Mouse (Mus musculus): Measurements from ENCODE around the gene Rgs3.

The Rgs3 gene

GRCm38 (mm10) chr4:62559797-62560329 lies at the start of gene Rgs3:
Gene Rgs3, plus strand, starts transcription at chr4:62559847.
- no peak for DNase-seq

GRCm38 (mm10) chr4:62509946-62510345 lies 49.7 kb upstream of the Rgs3 start:
- DNase-seq, result peak; percentile 83

- DNase-seq, result no peak
Observed at GRCm38 (mm10) chr4:62513998-62514506, 45.6 kb upstream of the Rgs3 start.

- no peak for DNase-seq
Observed at GRCm38 (mm10) chr4:62514995-62515394, 44.7 kb upstream of the Rgs3 start.

GRCm38 (mm10) chr4:62515490-62515889 lies 44.2 kb upstream of the Rgs3 start:
- no peak for DNase-seq

- DNase-seq, result peak; percentile 85
Observed at GRCm38 (mm10) chr4:62516079-62516478, 43.6 kb upstream of the Rgs3 start.

GRCm38 (mm10) chr4:62516579-62516978 lies 43.1 kb upstream of the Rgs3 start:
- no peak for DNase-seq

GRCm38 (mm10) chr4:62517046-62517445 lies 42.6 kb upstream of the Rgs3 start:
- DNase-seq, result no peak

- no peak for DNase-seq
Observed at GRCm38 (mm10) chr4:62517538-62518415, 41.9 kb upstream of the Rgs3 start.

GRCm38 (mm10) chr4:62518416-62519121 lies 41.1 kb upstream of the Rgs3 start:
- DNase-seq, result peak; percentile 57

GRCm38 (mm10) chr4:62519122-62519848 lies 40.4 kb upstream of the Rgs3 start:
- no peak for DNase-seq

GRCm38 (mm10) chr4:62519849-62520233 lies 39.8 kb upstream of the Rgs3 start, which contains the start of gene Alad:
Gene Alad, minus strand, starts transcription at chr4:62519918.
- DNase-seq, result peak; percentile 95

- no peak for DNase-seq
Observed at GRCm38 (mm10) chr4:62520892-62521400, 38.7 kb upstream of the Rgs3 start.

- DNase-seq, result peak; percentile 98
Observed at GRCm38 (mm10) chr4:62524651-62525488, 34.8 kb upstream of the Rgs3 start, which contains the start of the genes Pole3 and 4933430I17Rik. Gene Pole3, minus strand, starts transcription at chr4:62525068. Gene 4933430I17Rik, plus strand, starts transcription at chr4:62525369.

- no peak for DNase-seq
Observed at GRCm38 (mm10) chr4:62525489-62525811, 34.2 kb upstream of the Rgs3 start.

- DNase-seq, result no peak
Observed at GRCm38 (mm10) chr4:62526256-62526655, 33.4 kb upstream of the Rgs3 start.

GRCm38 (mm10) chr4:62527655-62528054 lies 32.0 kb upstream of the Rgs3 start:
- no peak for DNase-seq

GRCm38 (mm10) chr4:62533729-62534128 lies 25.9 kb upstream of the Rgs3 start:
- no peak for DNase-seq

GRCm38 (mm10) chr4:62541802-62542201 lies 17.8 kb upstream of the Rgs3 start:
- DNase-seq, result no peak

- no peak for DNase-seq
Observed at GRCm38 (mm10) chr4:62543782-62544181, 15.9 kb upstream of the Rgs3 start.

GRCm38 (mm10) chr4:62544801-62545200 lies 14.8 kb upstream of the Rgs3 start:
- DNase-seq, result no peak

GRCm38 (mm10) chr4:62551966-62552365 lies 7.7 kb upstream of the Rgs3 start:
- no peak for DNase-seq

Measured in kidney, postnatal 10 days (tissue).